Comparison of ENCODE assay signal across 24 mouse cellular contexts in genomic region chr2:61020791-61021190, GRCm38 (mm10). TPM values are rescaled to one million over a fixed set of nuclear protein-coding genes. Genes with fewer than 3 reads are reported as not detected.
DNase-seq lines count a peak whose midpoint lies in the region; ATAC-seq and TF ChIP-seq lines count a peak whose summit lies in the region.
"Had no signal": no experiment of that assay in that cellular context is flagged by ENCODE, and none has a peak within 500 bp of the region (broad histone marks: within the 10 kb centered on the region; RNA-seq: fewer than 3 reads in every experiment).

No protein-coding gene starts in this region.

- no peak for ATAC-seq in lung, postnatal 0 days
- no peak for ATAC-seq in intestine, embryonic 16.5 days
- ATAC-seq: activated CD4-positive, CD25-positive, alpha-beta regulatory T cell, adult 4 months; forebrain, embryonic 13.5 days; forebrain, postnatal 0 days; Patski had no signal

- no peaks in the 10 kb centered on the region for H3K36me3 ChIP-seq in lung, postnatal 0 days (ENCODE audit: insufficient read depth, low read length)
- H3K36me3 ChIP-seq in C2C12 (ENCODE audit: control insufficient read depth, insufficient read depth), result no peaks in the 10 kb centered on the region
- H3K36me3 ChIP-seq in intestine, embryonic 16.5 days (ENCODE audit: control insufficient read depth, insufficient read depth, low read length), result no peaks in the 10 kb centered on the region
- H3K36me3 ChIP-seq: embryonic facial prominence, embryonic 13.5 days; heart, embryonic 10.5 days; hindbrain, embryonic 13.5 days had no signal

- H3ac ChIP-seq in C2C12 (ENCODE audit: control insufficient read depth, insufficient read length, low read depth), result no peak overlapping the region

- WGBS in lung, postnatal 0 days, result 34% methylated on average over 4 of the region's 4 CpGs
- 58% methylated on average over 4 of the region's 4 CpGs for WGBS in lung, adult 2 months
- 59% methylated on average over 4 of the region's 4 CpGs for WGBS in intestine, embryonic 16.5 days

- DNase-seq in gastrocnemius, postnatal 14 days, result peak; percentile 3
- DNase-seq in gastrocnemius, adult 8-10 months (ENCODE audit: low spot score in 2 of 2), result no peak
- peak; percentile 15 for DNase-seq in kidney, postnatal 10 days
- no peak for DNase-seq in kidney, adult 11 months
- DNase-seq in lung, postnatal 0 days (ENCODE audit: low spot score), result peak; percentile 54
- DNase-seq in lung, adult 2 months, result no peak
- DNase-seq: adrenal gland, adult 2 months; adrenal gland, postnatal 25 days; B cell, adult 2 months; cerebellum, adult 18-20 months; cerebellum, adult 9-11 months; cerebellum, postnatal 36 days; forebrain, postnatal 0 days; gastrocnemius, postnatal 36 days; heart, adult 18-20 months; heart, postnatal 10 days had no signal

- no peaks in the 10 kb centered on the region for H3K79me3 ChIP-seq in C2C12 (ENCODE audit: low read depth)

- H3K9ac ChIP-seq in lung, postnatal 0 days (replicated peaks; ENCODE audit: low read depth), result no peak overlapping the region
- no peak overlapping the region for H3K9ac ChIP-seq in intestine, embryonic 16.5 days (ENCODE audit: low read depth, low read length)
- H3K9ac ChIP-seq: embryonic facial prominence, embryonic 13.5 days; forebrain, embryonic 13.5 days; forebrain, postnatal 0 days; hindbrain, embryonic 13.5 days had no signal

- H3K27me3 ChIP-seq in lung, postnatal 0 days (replicated peaks; ENCODE audit: insufficient read depth, low read length), result no peaks in the 10 kb centered on the region
- no peaks in the 10 kb centered on the region for H3K27me3 ChIP-seq in C2C12 (ENCODE audit: control insufficient read depth, insufficient read depth, insufficient read length)
- H3K27me3 ChIP-seq in intestine, embryonic 16.5 days (replicated peaks; ENCODE audit: control insufficient read depth, insufficient read depth, low read length), result no peaks in the 10 kb centered on the region
- H3K27me3 ChIP-seq: embryonic facial prominence, embryonic 13.5 days; forebrain, embryonic 13.5 days; hindbrain, embryonic 13.5 days; Patski had no signal

- H3K9me3 ChIP-seq in lung, postnatal 0 days (ENCODE audit: low read length), result no peaks in the 10 kb centered on the region
- no peaks in the 10 kb centered on the region for H3K9me3 ChIP-seq in intestine, embryonic 16.5 days (ENCODE audit: control insufficient read depth, low read length)
- H3K9me3 ChIP-seq: embryonic facial prominence, embryonic 13.5 days; forebrain, embryonic 13.5 days; heart, embryonic 10.5 days had no signal

- no peak overlapping the region for H3K4me3 ChIP-seq in lung, postnatal 0 days (ENCODE audit: low read depth, low read length)
- H3K4me3 ChIP-seq in lung, adult 2 months (replicated peaks; ENCODE audit: extremely low read depth, low read depth, low read length), result no peak overlapping the region
- H3K4me3 ChIP-seq in C2C12 (ENCODE audit: insufficient read depth, poor library complexity, severe bottlenecking), result no peak overlapping the region
- no peak overlapping the region for H3K4me3 ChIP-seq in intestine, embryonic 16.5 days (ENCODE audit: low read length)
- H3K4me3 ChIP-seq: embryonic facial prominence, embryonic 13.5 days; forebrain, embryonic 13.5 days; heart, embryonic 10.5 days; hindbrain, embryonic 13.5 days had no signal

- no peak for TF ChIP-seq CTCF in lung, postnatal 0 days (IDR thresholded peaks at IDR 0.05)
- TF ChIP-seq CTCF in lung, adult 2 months (IDR thresholded peaks at IDR 0.05; ENCODE audit: insufficient read depth, low read length), result no peak
- no peak for TF ChIP-seq CTCF in C2C12 (IDR thresholded peaks at IDR 0.05; ENCODE audit: control insufficient read depth, insufficient read depth, insufficient read length)

- H3K4me2 ChIP-seq in lung, postnatal 0 days (replicated peaks; ENCODE audit: low read depth, low read length), result no peak overlapping the region
- no peak overlapping the region for H3K4me2 ChIP-seq in intestine, embryonic 16.5 days (ENCODE audit: low read depth, low read length)
- H3K4me2 ChIP-seq: embryonic facial prominence, embryonic 13.5 days; forebrain, embryonic 13.5 days; hindbrain, embryonic 13.5 days had no signal

- TF ChIP-seq EP300 in lung, postnatal 0 days (IDR thresholded peaks at IDR 0.05), result no peak

- no peaks in the 10 kb centered on the region for H3K4me1 ChIP-seq in lung, postnatal 0 days (ENCODE audit: insufficient read depth, low read depth, low read length)
- no peaks in the 10 kb centered on the region for H3K4me1 ChIP-seq in lung, adult 2 months (ENCODE audit: control insufficient read depth, insufficient read depth, low read length)
- no peaks in the 10 kb centered on the region for H3K4me1 ChIP-seq in intestine, embryonic 16.5 days (ENCODE audit: control insufficient read depth, insufficient read depth, low read length)
- H3K4me1 ChIP-seq: embryonic facial prominence, embryonic 13.5 days; forebrain, embryonic 13.5 days; hindbrain, embryonic 13.5 days had no signal

- no peak overlapping the region for H3K27ac ChIP-seq in lung, postnatal 0 days (ENCODE audit: low read length)
- no peak overlapping the region for H3K27ac ChIP-seq in intestine, embryonic 16.5 days (ENCODE audit: low read length)
- H3K27ac ChIP-seq: embryonic facial prominence, embryonic 13.5 days; forebrain, embryonic 13.5 days; heart, embryonic 10.5 days; hindbrain, embryonic 13.5 days had no signal

- no peaks in the 10 kb centered on the region for H3K79me2 ChIP-seq in C2C12 (ENCODE audit: control insufficient read depth, insufficient read depth)

- no peak for TF ChIP-seq POLR2A in lung, adult 2 months (IDR thresholded peaks at IDR 0.05; ENCODE audit: borderline replicate concordance, extremely low read depth, low read depth, low read length)

- intact Hi-C loops in gastrocnemius, postnatal 14 days (cut with DNase I; ENCODE audit: low total_unique reads), result no loop called here

TF ChIP-seq in C2C12, 6 proteins besides CTCF, POLR2A, EP300 and RAD21:
- TF ChIP-seq CEBPB (IDR thresholded peaks at IDR 0.05; ENCODE audit: low read depth) (no peak), MYOD1 (IDR thresholded peaks at IDR 0.05; ENCODE audit: control insufficient read depth, insufficient read length, low read depth) (peak; percentile 48), MYOG (IDR thresholded peaks at IDR 0.05; ENCODE audit: control insufficient read depth, extremely low read depth, insufficient read length) (no peak)

RNA-seq across cellular contexts. Expression of gene Rbms1, which starts 57.8 kb away (rescaled TPM):
- total RNA-seq in gastrocnemius, postnatal 14 days (2021), result 10 to 100 TPM; 29.0 to 34.5 TPM
- total RNA-seq in gastrocnemius, adult 8-10 months (2022), result 10 to 100 TPM; 10.2 to 19.1 (median 16.0) TPM
- 156 and 168 TPM in 2 replicates for polyA plus RNA-seq in lung, postnatal 0 days (2015; fragmentation: Nextera tagmentation; extraction: Ambion mirVana)
- 252 and 262 TPM in 2 replicates for polyA plus RNA-seq in lung, adult 2 months (2012; rRNA removed)
- polyA plus RNA-seq in C2C12 (2012; fragmentation: generic; extraction: Trizol), result 42.9 TPM
- 66.8 and 72.2 TPM in 2 replicates for polyA plus RNA-seq in intestine, embryonic 16.5 days (2015; fragmentation: Nextera tagmentation; extraction: Ambion mirVana)

Comparison
In these comparisons a context has a peak if more than half of its experiments do, and no peak if none do; other contexts are left out.
1. DNase-seq: peak in gastrocnemius, postnatal 14 days (single experiment), kidney, postnatal 10 days (single experiment) and lung, postnatal 0 days (single experiment); none in gastrocnemius, adult 8-10 months (0 of 2), kidney, adult 11 months (single experiment) and lung, adult 2 months (single experiment).